Mouse (Mus musculus): ENCODE data around the gene Hk3.

DNA sequence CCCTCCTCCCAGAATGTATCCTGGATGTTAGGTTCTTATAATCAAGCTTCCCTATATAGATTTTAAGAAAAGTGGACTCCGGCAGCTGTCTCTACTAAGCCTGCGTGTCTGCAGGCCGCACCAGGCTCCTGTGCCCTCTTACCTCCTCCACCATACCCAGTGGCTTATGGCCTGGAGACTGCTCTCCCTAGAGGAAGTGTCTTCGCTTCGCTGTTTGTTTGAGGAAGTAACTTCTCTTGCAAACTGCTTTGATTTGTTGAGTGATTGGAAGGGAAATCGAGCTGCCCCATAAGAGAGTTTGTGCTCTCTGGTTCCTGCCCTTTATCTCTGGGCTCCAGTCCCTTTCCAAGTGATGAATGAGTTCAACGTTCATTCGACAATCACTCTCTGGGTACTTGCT is 38.2 kb downstream of the Hk3 start:
- TF ChIP-seq CTCF (IDR thresholded peaks at IDR 0.05; ENCODE audit: extremely low read depth, insufficient read length, insufficient replicate concordance, low read depth, low read length) (no peak), POLR2A (IDR thresholded peaks at IDR 0.05; ENCODE audit: low read depth, low read length) (no peak)
